Mouse (Mus musculus): Measurements from ENCODE around the gene Adora3. TPM values are rescaled to one million over a fixed set of nuclear protein-coding genes. Genes with fewer than 3 reads are reported as not detected.

Adora3 gene
- total RNA-seq (2021), result under 1 TPM; 0.28 to 0.36 TPM

DNA sequence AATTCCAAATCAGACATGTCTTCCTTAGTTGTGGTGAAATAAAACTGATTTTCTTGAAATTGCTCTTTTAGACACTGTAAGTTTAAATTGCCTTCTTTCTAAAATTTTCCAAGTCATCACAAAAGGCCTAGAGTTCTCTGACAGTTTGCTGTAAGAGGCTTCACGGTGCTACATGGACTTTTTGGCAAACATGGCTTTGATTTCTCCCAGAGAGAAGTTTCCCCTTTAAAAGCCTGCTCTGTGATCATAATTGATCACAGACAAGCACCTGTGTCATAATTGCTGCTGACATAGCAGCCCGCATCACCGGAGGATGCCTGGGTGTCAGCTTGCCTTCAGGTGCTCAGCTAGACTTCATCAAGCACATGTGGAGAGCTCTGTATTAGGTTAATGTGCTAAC is at the start of gene Adora3, which contains the start of gene Tmigd3:
Adora3 (plus strand) TSS at position 301 of the 400 bp plus-strand sequence.
Tmigd3 (plus strand) TSS at position 346 of the 400 bp plus-strand sequence.
- DNase-seq, result no peak
- intact Hi-C loops (cut with DNase I), result no loop called here

DNA sequence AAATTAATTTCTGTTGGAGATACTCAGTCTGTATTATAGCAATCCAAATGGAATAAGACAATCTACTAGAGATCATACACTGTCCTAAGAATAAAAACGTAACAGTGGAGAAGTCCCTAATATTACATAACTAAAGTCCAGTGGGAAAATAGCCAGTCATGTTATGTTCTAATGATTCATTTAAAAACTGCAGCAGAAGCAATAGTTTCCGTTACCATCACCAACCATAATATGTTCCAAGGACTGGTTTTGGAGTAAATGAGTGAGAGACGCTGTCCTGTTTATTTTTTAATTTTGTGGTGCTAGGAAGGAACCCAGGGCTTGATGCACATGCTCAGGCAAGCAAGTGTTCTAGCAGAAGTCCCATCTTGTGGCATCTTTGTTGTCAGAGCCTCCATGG is 49.2 kb upstream of the Adora3 start:
- intact Hi-C loops (cut with DNase I), result no loop called here
- no peak for DNase-seq

DNA sequence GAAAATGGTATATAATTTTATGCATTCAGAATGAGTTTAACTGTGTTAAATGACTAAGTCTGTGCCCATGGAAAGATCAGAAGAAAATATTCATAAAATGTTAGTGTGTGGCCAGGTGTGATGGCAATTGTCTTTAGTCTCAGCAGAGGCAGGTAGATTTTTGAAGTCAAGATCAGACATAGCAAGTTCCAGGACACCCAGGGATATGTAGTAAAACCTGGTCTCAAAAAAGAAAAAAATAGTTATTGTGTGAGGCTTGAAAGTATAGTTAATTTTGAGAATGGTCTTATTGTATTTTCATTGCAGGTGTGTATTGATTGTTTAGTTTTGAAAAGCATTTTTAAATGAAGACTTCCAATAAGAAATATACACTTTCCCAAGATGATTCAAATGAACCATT is 47.0 kb upstream of the Adora3 start:
- intact Hi-C loops (cut with DNase I), result no loop called here
- no peak for DNase-seq

DNA sequence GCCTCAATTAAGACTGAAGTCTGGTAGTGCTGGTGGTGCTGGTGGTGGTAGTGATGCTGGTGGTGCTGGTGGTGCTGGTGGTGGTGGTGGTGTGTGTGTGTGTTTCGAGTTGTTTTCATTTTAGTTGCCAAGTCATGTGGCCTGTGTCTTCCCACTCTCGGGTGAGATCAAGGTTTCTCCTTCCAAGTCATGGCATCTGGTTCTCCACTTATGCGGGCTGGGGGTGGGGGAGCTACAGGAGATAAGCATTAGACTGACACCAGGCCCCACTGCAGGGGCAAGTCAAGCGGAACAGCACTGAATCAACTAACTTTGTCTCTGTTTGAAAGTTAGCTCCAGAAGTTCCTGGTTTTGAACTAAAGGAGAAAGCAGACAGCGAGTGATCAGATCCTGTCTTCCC is 46.6 kb upstream of the Adora3 start:
- DNase-seq, result no peak
- intact Hi-C loops (cut with DNase I), result no loop called here

DNA sequence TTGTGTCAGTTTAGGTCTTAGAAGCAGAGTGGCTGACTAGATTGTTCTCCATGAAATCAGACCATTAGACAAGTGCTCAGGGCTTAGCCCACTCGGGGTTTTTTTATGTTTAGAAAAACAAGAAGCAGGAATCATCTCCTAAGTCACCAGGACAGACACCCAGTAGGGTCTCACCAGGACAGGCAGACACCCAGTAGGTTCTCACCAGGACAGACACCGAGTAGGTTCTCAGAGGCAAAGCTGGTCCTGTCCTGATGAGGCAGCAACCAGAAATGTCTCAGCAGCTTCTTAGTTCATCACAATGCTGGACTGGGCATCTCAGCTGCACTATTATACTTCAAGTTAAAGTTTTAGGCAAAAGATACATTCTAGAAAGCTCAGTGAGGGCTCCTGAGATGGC is 46.0 kb upstream of the Adora3 start:
- no peak for DNase-seq
- intact Hi-C loops (cut with DNase I), result no loop called here

DNA sequence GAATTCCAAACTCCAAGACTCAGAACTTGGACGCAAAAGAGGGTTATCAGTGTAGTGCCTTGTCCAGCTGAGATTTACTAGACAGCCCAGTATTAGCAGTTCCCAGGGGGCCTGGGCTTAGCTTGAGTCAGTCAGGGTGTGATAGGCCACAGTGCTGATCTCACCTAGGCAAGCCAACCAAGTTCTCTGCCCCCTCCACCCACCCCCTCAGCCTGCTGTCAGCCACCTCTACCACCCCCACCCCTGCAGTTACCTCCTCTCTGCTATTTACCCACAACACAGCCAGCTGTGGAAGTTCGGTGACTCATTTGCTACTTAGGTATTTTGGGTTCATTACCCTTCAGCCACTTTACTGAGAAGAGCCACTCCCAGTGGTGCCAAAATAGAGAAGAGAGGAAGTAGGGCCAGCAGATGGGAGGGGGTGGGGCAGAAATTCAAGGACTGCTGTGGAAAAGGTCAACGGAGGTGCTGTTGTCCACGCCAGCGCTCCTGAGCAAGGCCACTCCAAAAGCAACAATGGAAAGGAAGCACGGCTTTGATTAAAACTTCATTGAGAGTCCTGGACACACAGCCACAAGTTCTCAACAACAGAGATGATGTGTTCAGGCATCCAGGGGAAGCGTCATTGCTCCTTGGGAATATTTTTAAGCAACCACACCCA is 45.0 kb upstream of the Adora3 start:
- DNase-seq, result no peak
- intact Hi-C loops (cut with DNase I), result no loop called here

DNA sequence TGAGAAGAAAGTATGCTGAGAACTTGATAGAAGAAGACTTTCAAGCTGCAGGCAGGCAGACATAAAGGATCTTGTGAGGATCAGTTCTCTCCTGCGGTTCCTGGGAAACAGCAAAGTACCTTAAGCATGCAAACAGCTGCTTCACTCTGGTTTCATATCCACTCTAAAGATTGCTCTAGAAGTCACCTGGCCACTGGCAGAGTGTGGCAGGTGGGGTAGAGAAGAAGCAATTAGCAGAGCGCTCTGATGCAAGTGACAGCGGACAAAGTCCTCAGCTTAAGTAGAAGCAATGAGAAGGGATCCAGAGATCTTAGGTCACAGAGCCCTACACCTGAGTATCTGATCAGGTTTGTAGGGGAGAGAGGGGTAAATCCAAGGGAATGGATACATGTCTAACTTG is 39.1 kb upstream of the Adora3 start:
- intact Hi-C loops (cut with DNase I), result no loop called here
- DNase-seq, result no peak

DNA sequence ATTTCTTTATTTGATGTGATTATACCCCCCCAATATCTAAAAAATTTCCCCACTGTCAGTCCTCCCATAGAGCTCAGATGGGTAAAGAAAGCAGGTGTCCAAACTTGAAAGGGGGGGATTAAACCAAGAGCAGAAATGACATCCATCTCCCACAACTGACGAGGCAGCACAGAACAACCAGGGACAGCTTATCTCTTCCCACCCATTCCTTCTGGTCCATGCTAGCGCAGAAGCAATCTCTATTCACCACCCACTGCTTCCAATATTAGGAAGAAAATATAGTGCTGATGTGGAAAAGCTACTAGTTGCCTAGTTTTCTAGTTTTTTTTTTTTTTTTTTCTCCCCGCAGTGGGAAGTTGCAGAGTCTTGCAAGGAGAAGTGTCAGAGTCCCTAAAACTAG is 34.8 kb upstream of the Adora3 start:
- DNase-seq, result no peak
- intact Hi-C loops (cut with DNase I), result no loop called here

DNA sequence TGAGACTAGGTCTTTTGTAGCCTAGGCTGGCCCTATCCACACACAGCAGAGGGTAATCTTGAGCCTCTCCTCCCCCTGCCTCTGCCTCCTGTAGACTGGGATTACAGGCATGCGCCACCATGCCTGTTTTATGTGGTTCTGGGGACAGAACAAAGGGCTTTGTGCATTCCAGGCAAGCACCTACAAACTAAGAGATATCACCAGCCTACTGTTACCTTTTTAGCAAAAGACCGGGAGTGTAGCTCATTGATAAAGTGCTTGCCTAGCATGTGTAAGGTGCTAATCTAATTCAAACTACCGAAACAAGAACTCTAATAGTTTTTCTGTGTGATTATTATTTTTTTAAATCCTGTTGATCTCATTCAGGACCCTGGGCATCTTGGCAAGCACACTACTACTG is 33.8 kb upstream of the Adora3 start:
- intact Hi-C loops (cut with DNase I), result no loop called here
- no peak for DNase-seq

DNA sequence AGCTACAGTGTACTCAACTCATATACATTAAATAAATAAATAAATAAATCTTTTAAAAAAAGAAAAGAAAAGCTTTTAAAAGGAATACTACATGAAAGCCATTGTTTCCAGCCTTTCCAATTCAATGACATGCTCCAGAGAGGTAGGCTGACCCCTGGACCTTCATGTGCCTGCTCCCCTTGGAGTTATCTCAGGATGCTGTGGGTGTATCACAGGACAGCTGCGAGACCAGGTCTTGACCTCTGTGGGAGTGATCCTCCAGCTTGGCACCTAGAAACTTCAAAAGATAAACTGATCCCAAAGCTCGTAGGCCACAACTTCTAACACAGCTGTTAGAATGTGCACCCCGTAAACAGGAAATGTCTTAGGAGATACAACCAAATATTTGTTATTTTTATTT is 32.0 kb upstream of the Adora3 start:
- DNase-seq, result no peak
- intact Hi-C loops (cut with DNase I), result no loop called here

DNA sequence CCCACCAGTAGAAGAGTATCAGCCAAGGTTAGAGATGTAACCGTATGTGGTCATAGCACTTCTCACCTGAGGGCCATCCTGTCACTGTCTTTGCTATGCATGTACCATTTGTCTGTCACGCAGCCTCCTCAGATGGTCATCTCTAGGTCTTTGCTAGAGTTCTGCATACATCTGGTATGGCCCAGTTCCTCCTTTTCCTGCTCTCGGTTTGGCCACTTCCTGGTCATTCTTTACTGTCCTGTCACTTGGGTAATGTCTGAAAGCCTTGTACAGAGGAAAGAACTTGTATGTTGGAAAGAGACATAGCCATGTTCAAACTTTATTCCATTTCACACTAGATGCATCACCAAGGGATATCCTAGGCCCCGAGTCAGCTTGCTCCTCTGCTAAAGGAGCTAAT is 30.8 kb upstream of the Adora3 start:
- intact Hi-C loops (cut with DNase I), result no loop called here

DNA sequence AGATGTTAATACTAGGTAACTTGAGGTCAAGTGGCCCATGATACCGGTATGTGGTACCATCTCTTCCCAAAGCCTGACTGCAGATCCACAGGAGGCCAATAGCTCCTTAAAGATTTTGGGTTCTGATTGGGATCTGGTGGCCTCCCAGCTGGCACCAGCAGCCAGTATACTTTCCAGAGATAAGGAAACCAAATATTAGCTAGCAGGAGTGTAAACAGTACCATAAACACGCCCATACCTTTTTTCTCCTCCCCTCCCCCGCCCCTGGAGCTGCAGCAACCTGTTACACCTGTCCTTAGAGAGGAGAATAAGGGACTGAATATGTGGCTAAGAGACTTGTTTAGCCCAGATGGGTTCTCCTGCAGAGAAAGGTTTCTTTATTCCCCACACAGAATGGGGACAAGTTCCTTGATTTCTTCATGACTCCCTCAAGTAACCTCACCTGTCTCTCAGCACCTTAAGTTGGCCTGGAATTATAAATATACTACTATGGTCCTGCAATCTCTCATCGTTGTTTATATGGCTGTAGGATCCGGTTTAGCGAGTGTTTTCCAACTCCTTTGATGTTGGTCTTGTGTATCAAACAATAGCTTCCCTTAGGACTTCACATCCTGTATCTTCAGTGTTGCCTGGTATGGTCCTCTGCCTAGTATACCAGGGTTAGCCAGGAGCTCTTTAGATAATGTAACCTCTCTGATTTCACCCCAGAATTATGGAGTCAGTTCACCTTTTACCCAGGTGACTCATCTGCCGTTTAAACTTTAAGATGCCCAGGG is 24.2 kb upstream of the Adora3 start:
- intact Hi-C loops (cut with DNase I), result no loop called here
- DNase-seq, result no peak

More for the DNA sequence above, 30.8 kb upstream of the Adora3 start:
- DNase-seq, result no peak

DNA sequence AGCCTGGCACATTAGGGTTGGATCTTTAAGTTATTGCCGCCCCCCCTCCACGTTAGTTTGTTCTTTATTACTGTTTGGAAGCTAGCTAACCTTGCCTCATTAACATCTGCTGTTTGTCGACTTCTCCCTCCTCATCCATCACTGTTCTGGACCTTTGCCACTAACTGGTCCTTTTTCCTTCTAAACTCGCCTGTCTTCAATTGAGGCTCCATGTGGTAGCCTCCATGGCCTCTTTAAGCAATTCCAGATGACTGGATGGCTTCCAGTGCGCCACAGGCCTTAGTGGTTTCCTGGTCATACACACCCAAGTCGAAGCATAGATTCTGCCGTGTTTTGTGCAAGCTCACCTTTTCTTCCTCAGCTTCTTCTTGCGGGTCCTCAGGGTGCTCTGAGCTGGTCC is 16.9 kb upstream of the Adora3 start:
- intact Hi-C loops (cut with DNase I), result no loop called here
- no peak for DNase-seq

DNA sequence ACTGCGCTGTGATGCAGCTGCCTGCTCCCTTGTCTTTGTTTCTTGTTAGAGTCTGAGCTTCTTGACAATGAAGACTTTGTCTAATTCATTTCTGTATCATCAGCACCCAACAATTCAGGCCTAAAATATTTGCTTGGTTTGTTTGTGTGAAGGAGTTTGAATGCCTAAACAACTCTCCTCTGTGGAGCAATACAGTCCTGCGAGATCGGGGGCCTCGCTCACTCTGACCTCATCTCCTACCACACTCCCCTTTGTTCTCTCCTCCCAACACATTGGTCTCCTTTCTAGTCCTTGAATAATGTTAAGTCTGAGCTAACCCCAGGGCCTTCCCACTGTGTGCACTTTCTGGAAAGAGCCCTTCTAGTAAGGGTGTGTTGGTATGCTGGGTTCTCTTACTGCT is 15.9 kb upstream of the Adora3 start:
- DNase-seq, result no peak
- intact Hi-C loops (cut with DNase I), result no loop called here

DNA sequence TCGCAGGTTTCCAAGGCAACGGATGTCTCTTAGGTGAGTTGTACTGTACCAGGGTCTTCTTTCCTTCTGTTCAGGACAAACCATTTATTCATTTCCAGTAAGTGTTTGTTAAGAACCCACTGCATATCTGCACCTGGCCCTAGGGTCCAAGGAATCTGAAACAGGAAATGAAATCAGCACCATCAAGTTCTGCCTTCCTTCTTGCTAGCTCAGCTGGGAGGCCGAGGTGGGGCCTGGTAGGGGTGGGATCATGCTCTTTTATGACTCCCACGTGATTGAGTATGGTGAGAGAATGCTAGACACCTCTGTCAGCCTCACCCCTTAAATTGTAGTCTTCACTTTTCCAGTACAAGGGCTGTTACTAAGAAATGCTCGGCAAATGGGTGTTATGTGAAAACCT is 13.1 kb upstream of the Adora3 start:
- intact Hi-C loops (cut with DNase I), result no loop called here
- DNase-seq, result no peak

DNA sequence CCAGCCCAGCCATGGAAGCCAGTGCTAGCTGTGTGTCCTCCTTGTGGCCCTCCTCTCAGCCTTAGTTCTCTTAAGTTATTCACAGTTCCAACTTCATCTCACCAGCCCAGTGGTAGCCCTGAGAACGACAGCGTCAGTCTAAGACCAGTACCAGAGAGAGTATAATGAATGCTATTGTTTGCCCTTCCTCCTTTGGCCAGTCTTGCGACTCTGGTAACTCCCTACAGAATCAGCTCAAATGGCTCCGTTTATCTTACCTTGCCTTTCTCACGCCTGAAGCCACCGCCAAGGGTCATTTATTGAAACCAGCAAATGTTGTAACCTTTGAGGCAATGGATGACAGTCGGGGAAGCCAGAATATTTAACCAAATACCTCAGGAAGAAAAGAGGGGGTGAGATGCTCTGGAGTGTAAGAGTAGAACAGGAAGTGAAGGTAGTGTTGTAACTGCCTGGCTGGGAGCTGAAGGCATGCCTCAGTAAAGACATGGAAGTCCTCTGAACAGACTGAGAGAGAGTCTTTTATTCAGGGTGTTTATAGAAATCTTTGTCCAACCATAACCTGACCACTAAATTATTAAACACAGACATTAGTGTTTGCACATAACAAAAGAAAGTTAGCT is 8.8 kb upstream of the Adora3 start:
- intact Hi-C loops (cut with DNase I), result no loop called here
- no peak for DNase-seq

DNA sequence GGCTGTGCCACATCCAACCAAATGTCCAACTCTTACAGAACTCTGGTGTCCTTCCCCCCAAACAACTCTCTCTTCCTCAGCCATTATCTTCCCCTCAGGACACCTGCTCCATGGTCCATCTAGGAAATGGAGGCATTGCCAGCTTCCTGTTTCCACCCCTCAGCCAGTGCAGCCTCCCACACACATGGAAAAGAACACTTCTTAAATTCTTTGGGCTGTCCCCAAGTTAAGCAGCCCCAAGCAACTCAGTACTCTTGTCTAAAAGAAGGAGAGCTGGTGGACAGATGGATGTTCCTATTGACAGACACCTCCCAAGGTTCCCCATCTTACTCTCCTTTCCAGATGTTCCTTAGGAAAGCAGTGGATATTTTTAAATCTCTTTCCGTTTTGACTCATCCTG is 6.5 kb upstream of the Adora3 start:
- no peak for DNase-seq

DNA sequence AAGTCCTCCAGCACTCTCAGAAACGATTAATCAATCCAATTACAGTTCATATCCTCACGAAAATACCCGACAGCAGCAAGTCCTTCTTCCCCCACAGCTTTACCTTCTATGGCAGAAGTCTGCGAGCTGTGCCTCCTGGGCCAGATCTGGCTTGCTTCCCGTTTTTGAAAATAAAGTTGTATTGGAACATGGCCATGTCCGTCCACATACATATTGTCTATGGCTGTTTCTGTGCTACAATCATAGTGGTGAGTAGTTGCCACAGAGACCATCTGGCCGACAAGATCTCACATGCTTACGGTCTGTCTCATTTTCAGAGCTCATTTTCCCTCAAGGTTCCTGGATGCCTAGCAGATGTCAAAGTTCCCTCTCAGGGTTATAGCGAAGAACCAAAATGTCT is 5.5 kb upstream of the Adora3 start:
- intact Hi-C loops (cut with DNase I), result no loop called here
- peak; percentile 16 for DNase-seq

More for the DNA sequence above, 6.5 kb upstream of the Adora3 start:
- intact Hi-C loops (cut with DNase I), result no loop called here

DNA sequence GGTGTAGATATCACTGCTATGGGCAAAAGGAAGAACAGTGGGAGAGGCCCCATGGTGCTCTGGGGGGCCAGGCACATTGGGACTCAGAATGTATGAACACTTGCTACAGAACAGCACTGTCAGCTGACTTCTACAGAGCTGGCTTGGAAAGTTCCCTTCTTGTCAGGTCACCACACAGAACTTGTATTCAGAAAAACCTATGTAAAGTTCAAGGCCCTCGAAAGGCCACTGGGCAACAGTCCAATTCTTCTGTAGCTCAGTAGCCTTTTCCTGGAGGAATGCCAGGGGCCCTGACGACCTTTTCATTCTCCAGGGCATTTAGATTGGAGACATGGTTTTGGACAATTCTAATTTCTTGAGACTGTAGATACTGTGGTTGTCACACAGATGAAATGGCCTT is 2.5 kb upstream of the Adora3 start:
- no peak for DNase-seq
- intact Hi-C loops (cut with DNase I), result no loop called here

DNA sequence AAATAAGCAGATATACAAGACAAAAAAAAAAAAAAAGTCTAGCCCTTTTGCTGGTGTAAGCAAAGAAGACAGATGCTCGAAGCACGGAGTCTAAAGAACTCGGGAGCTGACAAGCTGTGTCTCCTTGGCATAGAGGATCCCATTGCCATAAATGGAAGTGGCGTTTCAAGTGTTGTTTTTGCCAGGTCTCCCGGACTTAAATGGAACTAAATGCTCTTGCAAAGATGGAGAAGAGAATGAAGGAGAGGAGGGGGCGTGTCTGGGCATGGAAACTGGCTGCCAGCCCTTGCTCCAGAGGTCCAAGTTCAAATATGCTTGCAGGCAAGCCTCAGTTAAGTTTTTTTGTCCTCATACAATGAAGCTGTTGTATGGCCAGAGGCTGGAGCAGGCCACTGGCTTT is 1.4 kb downstream of the Adora3 start:
- intact Hi-C loops (cut with DNase I), result no loop called here

DNA sequence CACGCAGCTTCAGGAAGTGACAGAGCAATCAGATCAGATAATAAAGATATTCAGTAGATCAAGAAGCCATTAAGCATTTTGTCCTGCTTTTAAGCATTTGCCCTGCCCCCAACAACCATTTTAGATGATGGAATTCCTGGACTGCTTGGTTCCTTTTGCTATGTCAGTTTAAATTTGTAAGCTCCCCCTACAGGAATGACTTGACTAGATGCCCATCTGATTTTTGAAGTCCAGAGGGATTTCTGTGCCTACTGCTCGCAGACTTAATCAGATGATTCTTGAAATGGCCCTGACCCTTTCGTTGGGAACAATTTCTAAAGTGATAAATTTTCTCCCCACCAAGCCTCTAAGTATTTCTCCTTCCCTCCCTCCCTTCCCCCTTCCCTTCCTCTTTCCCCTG is 1.9 kb downstream of the Adora3 start:
- DNase-seq, result no peak
- intact Hi-C loops (cut with DNase I), result no loop called here

More for the DNA sequence above, 1.4 kb downstream of the Adora3 start:
- no peak for DNase-seq

All from left cerebral cortex, postnatal 4 days (tissue).